Mouse (Mus musculus): Measurements from ENCODE around the gene S100a1. TPM values are rescaled to one million over a fixed set of nuclear protein-coding genes. Genes with fewer than 3 reads are reported as not detected.

The S100a1 gene
- 8.4 and 9.8 TPM in 2 replicates for polyA plus RNA-seq (2014; fragmentation: Nextera tagmentation; extraction: Ambion mirVana)

- Histone ChIP-seq H3K9ac (ENCODE audit: low read depth, low read length) (peak within 1 kb of the TSS; percentile 34; the same call in 1 of the 2 replicates), H3K4me2 (replicated peaks; ENCODE audit: low read depth, low read length) (peak within 1 kb of the TSS; percentile 59), H3K27me3 (ENCODE audit: control insufficient read depth, insufficient read depth, low read length) (no peaks in the 10 kb centered on the region), H3K9me3 (ENCODE audit: control insufficient read depth, low read length) (no peaks in the 10 kb centered on the region), H3K4me3 (ENCODE audit: low read depth, low read length) (peak within 1 kb of the TSS; percentile 25), H3K36me3 (ENCODE audit: control insufficient read depth, insufficient read depth, low read length) (no peaks in the 10 kb centered on the region), H3K27ac (ENCODE audit: low read depth, low read length) (no peak within 1 kb of the TSS), H3K4me1 (replicated peaks; ENCODE audit: control insufficient read depth, insufficient read depth, low read length) (peaks cover 6% of the 10 kb centered on the region; the same call in 1 of the 2 replicates)
- ATAC-seq (ENCODE audit: low FRiP score) (peak; percentile 21; the same call in 1 of the 2 replicates), DNase-seq (ENCODE audit: low spot score) (peak; percentile 56)
- WGBS = 6% methylated on average over 25 of the region's 25 CpGs
Measured at GRCm38 (mm10) chr3:90513796-90514590, at the start of gene S100a1, which contains the start of gene S100a13. Gene S100a1, minus strand, starts transcription at chr3:90514392. Gene S100a13, plus strand, starts transcription at chr3:90514435.

GRCm38 (mm10) chr3:90560008-90560628 is 45.9 kb upstream of the S100a1 start, which contains the start of gene S100a3:
Gene S100a3, plus strand, starts transcription at chr3:90560578.
- ATAC-seq (ENCODE audit: low FRiP score) (no peak), DNase-seq (ENCODE audit: low spot score) (no peak)
- Histone ChIP-seq H3K4me1 (replicated peaks; ENCODE audit: control insufficient read depth, insufficient read depth, low read length) (no peaks in the 10 kb centered on the region), H3K9ac (ENCODE audit: low read depth, low read length) (no peak within 1 kb of the TSS), H3K27ac (ENCODE audit: low read depth, low read length) (no peak within 1 kb of the TSS), H3K4me2 (replicated peaks; ENCODE audit: low read depth, low read length) (no peak within 1 kb of the TSS), H3K36me3 (ENCODE audit: control insufficient read depth, insufficient read depth, low read length) (no peaks in the 10 kb centered on the region), H3K4me3 (ENCODE audit: low read depth, low read length) (no peak within 1 kb of the TSS), H3K9me3 (ENCODE audit: control insufficient read depth, low read length) (no peaks in the 10 kb centered on the region), H3K27me3 (ENCODE audit: control insufficient read depth, insufficient read depth, low read length) (no peaks in the 10 kb centered on the region)
- 85% methylated on average over 6 of the region's 6 CpGs for WGBS

- no peak overlapping the region for H3K27ac ChIP-seq (ENCODE audit: low read depth, low read length)
- peak; percentile 59 for ATAC-seq (ENCODE audit: low FRiP score)
- H3K4me2 ChIP-seq (replicated peaks; ENCODE audit: low read depth, low read length) = no peak overlapping the region
- H3K27me3 ChIP-seq (ENCODE audit: control insufficient read depth, insufficient read depth, low read length) = no peaks in the 10 kb centered on the region
- H3K4me1 ChIP-seq (replicated peaks; ENCODE audit: control insufficient read depth, insufficient read depth, low read length) = no peaks in the 10 kb centered on the region
- DNase-seq (ENCODE audit: low spot score) = no peak
- H3K9ac ChIP-seq (ENCODE audit: low read depth, low read length) = no peak overlapping the region
- 46% methylated on average over 5 of the region's 5 CpGs for WGBS
- no peaks in the 10 kb centered on the region for H3K36me3 ChIP-seq (ENCODE audit: control insufficient read depth, insufficient read depth, low read length)
- H3K9me3 ChIP-seq (ENCODE audit: control insufficient read depth, low read length) = no peaks in the 10 kb centered on the region
- no peak overlapping the region for H3K4me3 ChIP-seq (ENCODE audit: low read depth, low read length)
Measured at GRCm38 (mm10) chr3:90555954-90556353, 41.8 kb upstream of the S100a1 start.

GRCm38 (mm10) chr3:90552231-90552630 is 38.0 kb upstream of the S100a1 start:
- H3K4me1 ChIP-seq (replicated peaks; ENCODE audit: control insufficient read depth, insufficient read depth, low read length) = no peaks in the 10 kb centered on the region
- H3K27ac ChIP-seq (ENCODE audit: low read depth, low read length) = no peak overlapping the region
- H3K36me3 ChIP-seq (ENCODE audit: control insufficient read depth, insufficient read depth, low read length) = no peaks in the 10 kb centered on the region
- 81% methylated on average over 2 of the region's 2 CpGs for WGBS
- no peaks in the 10 kb centered on the region for H3K27me3 ChIP-seq (ENCODE audit: control insufficient read depth, insufficient read depth, low read length)
- DNase-seq (ENCODE audit: low spot score) (no peak), ATAC-seq (ENCODE audit: low FRiP score) (no peak)
- H3K4me2 ChIP-seq (replicated peaks; ENCODE audit: low read depth, low read length) = no peak overlapping the region
- H3K4me3 ChIP-seq (ENCODE audit: low read depth, low read length) = no peak overlapping the region
- H3K9ac ChIP-seq (ENCODE audit: low read depth, low read length) = no peak overlapping the region
- H3K9me3 ChIP-seq (ENCODE audit: control insufficient read depth, low read length) = no peaks in the 10 kb centered on the region

- Histone ChIP-seq H3K27ac (ENCODE audit: low read depth, low read length) (no peak overlapping the region), H3K27me3 (ENCODE audit: control insufficient read depth, insufficient read depth, low read length) (no peaks in the 10 kb centered on the region), H3K4me3 (ENCODE audit: low read depth, low read length) (no peak overlapping the region), H3K36me3 (ENCODE audit: control insufficient read depth, insufficient read depth, low read length) (no peaks in the 10 kb centered on the region), H3K4me2 (replicated peaks; ENCODE audit: low read depth, low read length) (no peak overlapping the region), H3K9me3 (ENCODE audit: control insufficient read depth, low read length) (no peaks in the 10 kb centered on the region), H3K9ac (ENCODE audit: low read depth, low read length) (no peak overlapping the region), H3K4me1 (replicated peaks; ENCODE audit: control insufficient read depth, insufficient read depth, low read length) (no peaks in the 10 kb centered on the region)
- ATAC-seq (ENCODE audit: low FRiP score) (no peak), DNase-seq (ENCODE audit: low spot score) (no peak)
- 90% methylated on average over 2 of the region's 2 CpGs for WGBS
Measured at GRCm38 (mm10) chr3:90550421-90550790, 36.2 kb upstream of the S100a1 start.

- Histone ChIP-seq H3K36me3 (ENCODE audit: control insufficient read depth, insufficient read depth, low read length) (no peaks in the 10 kb centered on the region), H3K9me3 (ENCODE audit: control insufficient read depth, low read length) (no peaks in the 10 kb centered on the region), H3K4me2 (replicated peaks; ENCODE audit: low read depth, low read length) (no peak overlapping the region), H3K4me1 (replicated peaks; ENCODE audit: control insufficient read depth, insufficient read depth, low read length) (no peaks in the 10 kb centered on the region), H3K27ac (ENCODE audit: low read depth, low read length) (no peak overlapping the region), H3K9ac (ENCODE audit: low read depth, low read length) (no peak overlapping the region), H3K27me3 (ENCODE audit: control insufficient read depth, insufficient read depth, low read length) (no peaks in the 10 kb centered on the region), H3K4me3 (ENCODE audit: low read depth, low read length) (no peak overlapping the region)
- 58% methylated on average over 5 of the region's 5 CpGs for WGBS
- DNase-seq (ENCODE audit: low spot score) (no peak), ATAC-seq (ENCODE audit: low FRiP score) (no peak)
Measured at GRCm38 (mm10) chr3:90549676-90550420, 35.7 kb upstream of the S100a1 start.

- DNase-seq (ENCODE audit: low spot score) (peak; percentile 38), ATAC-seq (ENCODE audit: low FRiP score) (peak; percentile 76)
- no peaks in the 10 kb centered on the region for H3K4me1 ChIP-seq (replicated peaks; ENCODE audit: control insufficient read depth, insufficient read depth, low read length)
- H3K27ac ChIP-seq (ENCODE audit: low read depth, low read length) = peak overlapping the region; percentile 36; the same call in 1 of the 2 replicates
- peak overlapping the region; percentile 21 for H3K4me2 ChIP-seq (replicated peaks; ENCODE audit: low read depth, low read length)
- no peaks in the 10 kb centered on the region for H3K9me3 ChIP-seq (ENCODE audit: control insufficient read depth, low read length)
- H3K9ac ChIP-seq (ENCODE audit: low read depth, low read length) = 0 out of 2 replicates have a peak overlapping the region, but pooled peaks have one; percentile 19
- H3K36me3 ChIP-seq (ENCODE audit: control insufficient read depth, insufficient read depth, low read length) = no peaks in the 10 kb centered on the region
- H3K27me3 ChIP-seq (ENCODE audit: control insufficient read depth, insufficient read depth, low read length) = no peaks in the 10 kb centered on the region
- no peak overlapping the region for H3K4me3 ChIP-seq (ENCODE audit: low read depth, low read length)
- WGBS = 32% methylated on average over 4 of the region's 4 CpGs
Measured at GRCm38 (mm10) chr3:90540904-90541303, 26.7 kb upstream of the S100a1 start.

GRCm38 (mm10) chr3:90537905-90538296 is 23.7 kb upstream of the S100a1 start:
- WGBS = 80% methylated on average over 4 of the region's 5 CpGs

More at GRCm38 (mm10) chr3:90537905-90538296, 23.7 kb upstream of the S100a1 start:
- no peaks in the 10 kb centered on the region for H3K36me3 ChIP-seq (ENCODE audit: control insufficient read depth, insufficient read depth, low read length)
- no peaks in the 10 kb centered on the region for H3K27me3 ChIP-seq (ENCODE audit: control insufficient read depth, insufficient read depth, low read length)
- H3K4me2 ChIP-seq (replicated peaks; ENCODE audit: low read depth, low read length) = no peak overlapping the region
- H3K4me3 ChIP-seq (ENCODE audit: low read depth, low read length) = no peak overlapping the region
- H3K27ac ChIP-seq (ENCODE audit: low read depth, low read length) = no peak overlapping the region
- H3K9me3 ChIP-seq (ENCODE audit: control insufficient read depth, low read length) = no peaks in the 10 kb centered on the region
- no peak for DNase-seq (ENCODE audit: low spot score)
- H3K4me1 ChIP-seq (replicated peaks; ENCODE audit: control insufficient read depth, insufficient read depth, low read length) = no peaks in the 10 kb centered on the region
- ATAC-seq (ENCODE audit: low FRiP score) = no peak
- H3K9ac ChIP-seq (ENCODE audit: low read depth, low read length) = no peak overlapping the region
